Mouse (Mus musculus) intestine, embryonic 14.5 days (tissue): ENCODE results near the gene Cdkn2c. TPM values are rescaled to one million over a fixed set of nuclear protein-coding genes. Genes with fewer than 3 reads are reported as not detected.
A peak's percentile ranks its signal among the peaks of the same experiment; 100 is the strongest.

Experiments
- ATAC-seq: fragments of 200-750 bp; cut with Nextera tagmentation; replicated peaks from 2 replicates; pipeline ENCODE4 v1.8.0; 2017; ENCODE audit warnings: low read depth, moderate number of reproducible peaks, moderate TSS enrichment, moderate library complexity; ENCODE audit not compliant: low FRiP score, low TSS enrichment
- DNase-seq: peaks from one replicate; pipeline ENCODE4 v3.0.0-alpha.2; 2018; ENCODE audit warnings: low spot score
- H3K27ac ChIP-seq: fragments of 300-500 bp; sonication (generic); 2 replicates; pipeline ENCODE4 v1.5.1; 2014; ENCODE audit warnings: low read depth, mild to moderate bottlenecking, control low read depth
- H3K27me3 ChIP-seq: fragments of 300-500 bp; sonication (generic); replicated peaks from 2 replicates; pipeline ENCODE4 v1.6.1; 2014; ENCODE audit warnings: low read length, control low read depth; ENCODE audit not compliant: control insufficient read depth, insufficient read depth
- H3K36me3 ChIP-seq: fragments of 300-500 bp; sonication (generic); 2 replicates; pipeline ENCODE4 v1.6.1; 2014; ENCODE audit warnings: low read length, control low read depth; ENCODE audit not compliant: control insufficient read depth, insufficient read depth
- H3K4me1 ChIP-seq: fragments of 300-500 bp; sonication (generic); replicated peaks from 2 replicates; pipeline ENCODE4 v1.6.1; 2014; ENCODE audit warnings: low read length, control low read depth, mixed read lengths; ENCODE audit not compliant: control insufficient read depth, insufficient read depth
- H3K4me2 ChIP-seq: fragments of 300-500 bp; sonication (generic); 2 replicates; pipeline ENCODE4 v1.6.1; 2014; ENCODE audit warnings: low read length
- H3K4me3 ChIP-seq: fragments of 300-500 bp; sonication (generic); 2 replicates; pipeline ENCODE4 v1.5.1; 2014; ENCODE audit warnings: low read depth, low read length, control low read depth, mixed read lengths
- H3K9ac ChIP-seq: fragments of 300-500 bp; sonication (generic); 2 replicates; pipeline ENCODE4 v1.6.1; 2014; ENCODE audit warnings: mild to moderate bottlenecking, low read length
- H3K9me3 ChIP-seq: fragments of 300-500 bp; sonication (generic); 2 replicates; pipeline ENCODE4 v1.6.1; 2016; ENCODE audit warnings: low read length, control low read depth; ENCODE audit not compliant: control insufficient read depth
- WGBS: fragments of 180-500 bp; shearing (Covaris S2); extraction: QIAGEN DNeasy Blood & Tissue Kit; methylation state at CpG from one replicate; pipeline ENCODE4 v1.1.7; 2014; 5-methylcytosine and 5-hydroxymethylcytosine counted together
- polyA plus RNA-seq: library from polyadenylated mRNA; unstranded; fragments of >200 nt; fragmentation: Nextera tagmentation; extraction: Ambion mirVana; gene quantifications from 2 replicates; pipeline ENCODE4 v1.2.1, GENCODE M21; 2014

Gene Cdkn2c
- polyA plus RNA-seq, 1 experiment from 2014 or later: 5.7 TPM

DNA sequence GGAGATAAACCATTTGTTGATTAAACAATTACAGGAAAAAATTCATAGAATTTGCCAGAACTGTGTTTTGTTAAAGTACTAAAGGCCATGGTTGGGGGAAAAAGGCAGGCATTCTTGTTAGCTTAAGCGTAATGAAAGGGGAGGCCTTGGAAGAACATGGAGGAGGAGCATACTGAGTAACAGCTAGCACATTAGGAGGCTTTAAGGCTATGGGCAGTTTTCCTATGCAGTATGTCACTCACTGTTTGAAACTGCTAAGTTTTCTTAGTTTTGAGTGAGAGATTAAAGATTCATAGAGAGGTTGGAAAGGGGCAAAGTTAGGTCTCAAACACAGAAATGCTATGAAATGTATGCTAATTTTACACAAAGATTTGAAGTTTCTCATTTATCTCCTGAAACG, 7.1 kb upstream of the Cdkn2c start:
- WGBS: 79% methylated on average over 2 of the region's 2 CpGs
- H3K4me1 ChIP-seq: peaks cover 6% of the 10 kb centered on the region; the same call in 1 of the 2 replicates
- H3K4me3 ChIP-seq: no peak overlapping the region
- no peak for DNase-seq
- ATAC-seq: no peak
- H3K4me2 ChIP-seq: no peak overlapping the region
- H3K36me3 ChIP-seq: no peaks in the 10 kb centered on the region
- H3K9me3 ChIP-seq: no peaks in the 10 kb centered on the region
- H3K27me3 ChIP-seq: no peaks in the 10 kb centered on the region
- no peak overlapping the region for H3K27ac ChIP-seq
- H3K9ac ChIP-seq: no peak overlapping the region

DNA sequence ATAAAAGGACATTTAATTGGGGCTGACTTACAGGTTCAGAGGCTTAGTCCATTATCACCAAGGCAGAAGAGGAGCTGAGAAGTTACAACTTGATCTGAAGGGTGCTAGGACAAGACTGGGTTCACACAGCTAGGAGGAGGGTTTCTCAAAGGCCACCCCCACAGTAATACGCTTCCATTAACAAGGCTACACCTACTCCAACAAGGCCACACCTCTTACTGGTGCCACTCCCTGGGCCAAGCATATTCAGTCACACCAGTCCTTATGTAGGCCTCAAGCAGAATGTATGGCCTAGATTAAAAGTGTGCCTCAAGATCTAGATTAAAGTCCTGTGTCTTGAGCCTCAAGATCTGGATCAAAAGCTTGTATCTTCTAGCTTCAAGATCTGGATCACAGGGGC, 5.0 kb upstream of the Cdkn2c start:
- H3K27ac ChIP-seq: no peak overlapping the region
- H3K9ac ChIP-seq: no peak overlapping the region
- no peak overlapping the region for H3K4me3 ChIP-seq
- no peaks in the 10 kb centered on the region for H3K27me3 ChIP-seq
- no peak overlapping the region for H3K4me2 ChIP-seq
- ATAC-seq: no peak
- H3K36me3 ChIP-seq: no peaks in the 10 kb centered on the region
- 67% methylated on average over 1 of the region's 1 CpGs for WGBS
- H3K9me3 ChIP-seq: no peaks in the 10 kb centered on the region
- peaks cover 6% of the 10 kb centered on the region; the same call in 1 of the 2 replicates for H3K4me1 ChIP-seq
- no peak for DNase-seq

DNA sequence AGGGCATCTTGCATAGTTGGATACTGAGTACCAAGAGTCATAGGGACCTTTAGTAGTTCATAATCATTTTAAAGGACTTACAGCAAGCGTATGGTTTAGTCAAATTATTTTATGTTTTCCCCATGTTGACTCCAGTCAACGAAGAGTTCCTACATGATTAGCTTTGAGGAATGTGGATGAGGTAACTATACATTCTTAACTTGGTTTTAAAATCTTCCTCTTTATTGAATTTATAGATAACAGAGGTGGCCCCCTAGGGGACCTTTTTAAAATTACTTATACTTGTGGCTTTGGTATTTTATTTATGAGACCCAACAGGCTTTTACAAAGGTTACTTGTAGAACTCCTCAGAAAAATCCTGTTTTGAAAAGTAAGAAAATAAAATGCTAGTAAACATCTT, 3.2 kb upstream of the Cdkn2c start:
- Histone ChIP-seq H3K4me2 (no peak overlapping the region), H3K4me1 (peaks cover 9% of the 10 kb centered on the region), H3K27me3 (peaks cover 4% of the 10 kb centered on the region), H3K27ac (no peak overlapping the region), H3K9me3 (no peaks in the 10 kb centered on the region), H3K4me3 (no peak overlapping the region), H3K36me3 (no peaks in the 10 kb centered on the region), H3K9ac (no peak overlapping the region)
- DNase-seq (no peak), ATAC-seq (no peak)
- 68% methylated on average over 2 of the region's 2 CpGs for WGBS

DNA sequence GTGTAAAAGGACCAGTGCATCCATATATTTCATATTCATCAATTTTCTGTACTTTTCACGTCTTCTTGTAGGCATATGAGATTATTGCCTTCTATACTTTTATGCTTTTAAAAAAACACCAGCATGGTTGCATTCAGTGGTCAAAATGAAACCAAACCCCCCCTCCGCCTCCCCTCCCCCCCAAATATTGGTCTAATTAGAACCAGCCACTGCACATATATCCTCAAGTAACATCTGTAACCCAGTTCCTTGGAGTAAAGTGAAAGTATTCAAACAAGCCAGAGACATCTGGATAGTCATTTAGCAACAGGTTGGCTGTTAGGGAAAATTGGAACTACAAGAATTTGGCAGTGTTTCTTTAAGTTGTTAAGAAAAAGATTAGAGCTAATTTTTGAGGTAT, 529 bp upstream of the Cdkn2c start:
- DNase-seq: no peak
- ATAC-seq: no peak
- Histone ChIP-seq H3K27ac (no peak overlapping the region), H3K36me3 (no peaks in the 10 kb centered on the region), H3K4me1 (peaks cover 15% of the 10 kb centered on the region), H3K9me3 (no peaks in the 10 kb centered on the region), H3K4me3 (peak overlapping the region; percentile 67), H3K9ac (peak overlapping the region; percentile 83), H3K27me3 (peaks cover 27% of the 10 kb centered on the region), H3K4me2 (peak overlapping the region; percentile 99)
- 57% methylated on average over 2 of the region's 2 CpGs for WGBS

DNA sequence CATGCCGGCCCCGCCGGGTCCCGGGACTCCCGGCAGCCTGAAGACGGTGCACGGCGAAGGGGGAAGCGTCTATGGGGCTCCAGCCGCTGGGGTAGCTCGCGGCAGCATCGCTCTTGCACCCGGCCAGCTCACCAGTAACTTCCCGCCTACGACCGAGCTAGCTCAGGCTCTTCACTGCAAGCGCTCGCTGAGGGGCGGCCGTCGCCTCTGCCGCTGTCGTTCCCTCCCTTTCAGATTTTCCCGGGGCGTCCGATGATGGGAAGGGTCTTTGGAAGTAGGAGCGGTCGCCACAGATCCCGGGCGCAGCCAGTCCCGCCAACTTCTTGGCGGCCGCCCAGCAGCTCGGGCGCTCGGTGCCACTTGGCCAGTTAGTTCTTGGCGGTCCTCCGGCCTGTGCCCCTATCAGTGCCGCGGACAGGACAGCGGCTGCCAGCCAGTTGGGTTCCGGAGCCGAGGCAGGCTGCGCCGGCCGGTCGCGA, 968 bp downstream of the Cdkn2c start:
- Histone ChIP-seq H3K4me3 (peak overlapping the region; percentile 67), H3K27ac (0 out of 2 replicates have a peak overlapping the region, but pooled peaks have one; percentile 51), H3K27me3 (peaks cover 40% of the 10 kb centered on the region), H3K9ac (peak overlapping the region; percentile 83), H3K4me1 (peaks cover 15% of the 10 kb centered on the region), H3K4me2 (peak overlapping the region; percentile 99), H3K9me3 (no peaks in the 10 kb centered on the region), H3K36me3 (no peaks in the 10 kb centered on the region)
- DNase-seq: no peak
- WGBS: under 1% methylated on average over 44 of the region's 49 CpGs
- ATAC-seq: peak; percentile 45

DNA sequence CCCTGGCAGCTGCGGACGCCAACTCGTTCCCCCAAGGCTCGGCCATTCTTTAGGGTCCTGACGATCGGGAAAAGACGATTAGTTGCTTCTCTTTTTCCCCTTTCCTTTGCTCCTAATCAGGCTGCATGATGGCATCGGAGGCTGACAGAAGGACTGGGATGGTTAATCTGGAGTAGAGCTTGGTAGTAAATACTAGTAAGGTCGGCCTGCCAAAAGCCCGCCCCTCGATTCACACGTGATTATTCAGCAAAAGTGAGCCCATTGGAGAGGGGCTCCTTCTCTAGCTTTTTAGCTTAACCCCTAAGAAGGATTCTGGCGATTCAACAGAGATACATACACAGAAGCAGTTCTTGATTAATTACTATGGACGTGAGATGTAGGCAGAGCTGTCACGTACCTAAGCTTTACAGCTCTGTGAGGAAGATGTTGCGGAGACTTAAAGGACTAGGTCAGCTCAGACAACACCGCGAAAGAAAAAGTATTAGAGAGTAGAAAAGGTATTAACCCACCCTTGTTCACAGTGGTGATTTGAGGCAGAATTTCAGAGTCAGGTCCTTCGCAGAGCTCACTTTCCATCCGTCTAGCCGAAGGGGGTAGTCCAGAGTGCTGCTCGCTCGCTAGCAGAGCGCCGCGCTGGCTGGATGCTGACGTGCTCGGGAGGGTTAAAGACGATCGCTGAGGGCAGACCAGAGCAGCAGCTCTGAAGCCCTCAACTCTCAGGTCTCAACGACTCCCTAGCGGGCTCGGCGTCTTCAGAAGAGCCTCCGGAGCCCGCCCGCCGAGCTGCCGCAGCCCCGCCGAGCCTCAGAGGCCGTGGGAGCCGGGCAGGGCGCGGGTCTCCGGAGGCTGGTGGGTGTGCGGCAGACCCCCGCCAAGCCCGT, 1.6 kb downstream of the Cdkn2c start:
- peak; percentile 34 for ATAC-seq
- Histone ChIP-seq H3K4me3 (peak overlapping the region; percentile 67), H3K4me1 (peaks cover 15% of the 10 kb centered on the region), H3K27me3 (peaks cover 46% of the 10 kb centered on the region), H3K4me2 (peak overlapping the region; percentile 99), H3K9ac (peak overlapping the region; percentile 83), H3K27ac (no peak overlapping the region), H3K36me3 (no peaks in the 10 kb centered on the region), H3K9me3 (no peaks in the 10 kb centered on the region)
- DNase-seq: peak; percentile 79
- WGBS: under 1% methylated on average over 49 of the region's 49 CpGs

DNA sequence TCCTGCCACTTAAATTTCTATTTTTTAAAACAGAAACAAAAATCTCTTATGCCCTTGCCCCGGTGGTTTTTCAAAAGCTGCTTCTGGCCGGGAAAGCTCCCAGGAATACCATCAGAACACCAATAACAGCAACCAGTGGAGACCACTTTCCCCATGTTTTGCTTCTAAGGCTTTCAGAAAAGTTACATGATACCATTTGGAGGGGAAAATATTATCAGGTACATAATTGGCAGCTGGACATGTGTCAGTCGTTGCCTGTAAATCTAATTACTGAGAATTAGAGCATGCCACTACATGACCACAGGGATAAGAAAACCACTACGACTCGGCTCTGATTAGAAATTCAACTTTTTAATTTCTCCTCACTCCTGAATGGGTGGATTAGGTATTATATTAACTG, 2.9 kb downstream of the Cdkn2c start:
- H3K4me2 ChIP-seq: no peak overlapping the region
- peak overlapping the region; percentile 67 for H3K4me3 ChIP-seq
- 13% methylated on average over 5 of the region's 5 CpGs for whole genome bisulfite sequencing
- no peak overlapping the region for H3K27ac ChIP-seq
- no peak for DNase-seq
- no peak for ATAC-seq
- H3K27me3 ChIP-seq: peaks cover 59% of the 10 kb centered on the region
- peaks cover 15% of the 10 kb centered on the region for H3K4me1 ChIP-seq
- H3K9me3 ChIP-seq: no peaks in the 10 kb centered on the region
- H3K9ac ChIP-seq: no peak overlapping the region
- no peaks in the 10 kb centered on the region for H3K36me3 ChIP-seq

DNA sequence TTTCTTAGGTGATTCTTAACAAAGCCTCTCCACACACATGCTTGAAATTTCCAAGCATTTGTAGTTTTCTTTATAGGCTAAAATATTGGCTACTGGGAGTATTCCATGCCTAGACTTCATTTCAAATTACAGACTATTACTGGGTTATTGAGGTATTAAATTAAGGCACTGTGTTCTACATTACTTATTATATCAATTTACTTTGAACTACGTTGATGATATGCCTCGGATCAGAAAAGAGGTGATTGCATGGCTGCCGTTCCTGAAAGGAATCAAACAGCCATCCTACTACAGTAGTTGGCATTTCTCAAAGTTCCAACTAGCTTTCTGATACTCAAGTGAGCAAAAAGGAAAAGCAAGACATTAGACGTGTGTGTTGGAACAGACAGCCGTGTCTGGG, 4.7 kb downstream of the Cdkn2c start:
- Histone ChIP-seq H3K27ac (no peak overlapping the region), H3K4me2 (no peak overlapping the region), H3K4me3 (no peak overlapping the region), H3K4me1 (peaks cover 15% of the 10 kb centered on the region), H3K36me3 (no peaks in the 10 kb centered on the region), H3K9ac (no peak overlapping the region), H3K27me3 (peaks cover 77% of the 10 kb centered on the region), H3K9me3 (no peaks in the 10 kb centered on the region)
- WGBS: 10% methylated on average over 5 of the region's 5 CpGs
- DNase-seq (no peak), ATAC-seq (no peak)

DNA sequence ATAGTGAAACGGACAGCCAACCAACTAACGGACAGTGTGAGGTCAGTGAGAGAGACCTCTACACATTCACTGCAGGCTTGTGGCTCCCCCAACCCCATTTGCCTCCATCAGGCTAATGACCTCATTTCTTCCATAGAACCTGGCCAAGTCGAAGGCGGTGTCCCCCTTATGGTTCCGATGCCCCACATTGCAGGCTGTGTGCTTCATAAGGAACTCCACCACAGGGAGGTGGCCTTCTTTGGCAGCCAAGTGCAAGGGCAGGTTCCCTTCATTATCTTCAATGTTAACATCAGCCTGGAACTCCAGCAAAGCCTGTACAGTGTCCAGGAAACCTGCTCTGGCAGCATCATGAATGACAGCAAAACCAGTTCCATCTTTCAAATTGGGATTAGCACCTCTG, 5.8 kb downstream of the Cdkn2c start:
- Histone ChIP-seq H3K9me3 (no peaks in the 10 kb centered on the region), H3K36me3 (no peaks in the 10 kb centered on the region), H3K27ac (no peak overlapping the region), H3K27me3 (peaks cover 88% of the 10 kb centered on the region), H3K9ac (no peak overlapping the region), H3K4me2 (no peak overlapping the region), H3K4me1 (peaks cover 15% of the 10 kb centered on the region), H3K4me3 (no peak overlapping the region)
- DNase-seq (no peak), ATAC-seq (no peak)
- WGBS: 18% methylated on average over 5 of the region's 5 CpGs
